Mouse (Mus musculus): ENCODE data around the gene Dbndd2. TPM values are rescaled to one million over a fixed set of nuclear protein-coding genes. Genes with fewer than 3 reads are reported as not detected.

Dbndd2 gene
- polyA plus RNA-seq (2017; shearing (Covaris generic)) = 5.9 TPM

DNA sequence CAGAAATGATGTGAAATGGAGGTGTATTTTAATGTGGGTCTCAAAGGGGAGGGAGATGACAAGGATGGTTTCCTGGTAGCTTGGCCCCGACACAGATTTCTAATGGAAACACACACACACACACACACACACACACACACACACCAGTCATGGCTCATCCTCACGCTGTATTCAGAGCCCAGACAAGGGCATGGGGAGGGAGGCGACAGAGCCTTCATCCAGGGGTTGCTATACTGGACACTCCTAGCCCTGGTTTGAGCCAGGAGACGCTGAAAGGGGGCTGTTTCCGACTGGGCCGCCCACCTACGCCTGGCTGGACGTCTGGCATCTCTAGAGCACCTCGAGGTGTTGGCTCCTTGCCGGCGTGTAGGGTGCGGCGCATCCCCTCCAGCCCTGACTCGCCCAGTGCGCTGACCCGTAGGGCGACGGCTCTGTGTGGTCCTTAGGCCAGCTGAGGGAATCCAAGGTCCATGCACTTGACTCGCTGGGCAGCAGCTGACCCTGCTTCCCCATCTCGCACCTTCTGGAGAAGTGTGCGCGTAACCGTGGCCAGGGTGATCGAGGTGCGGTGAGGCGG, at the start of gene Dbndd2:
Gene Dbndd2 (plus strand): TSS at position 426 of the 577 bp plus-strand sequence.

DNA sequence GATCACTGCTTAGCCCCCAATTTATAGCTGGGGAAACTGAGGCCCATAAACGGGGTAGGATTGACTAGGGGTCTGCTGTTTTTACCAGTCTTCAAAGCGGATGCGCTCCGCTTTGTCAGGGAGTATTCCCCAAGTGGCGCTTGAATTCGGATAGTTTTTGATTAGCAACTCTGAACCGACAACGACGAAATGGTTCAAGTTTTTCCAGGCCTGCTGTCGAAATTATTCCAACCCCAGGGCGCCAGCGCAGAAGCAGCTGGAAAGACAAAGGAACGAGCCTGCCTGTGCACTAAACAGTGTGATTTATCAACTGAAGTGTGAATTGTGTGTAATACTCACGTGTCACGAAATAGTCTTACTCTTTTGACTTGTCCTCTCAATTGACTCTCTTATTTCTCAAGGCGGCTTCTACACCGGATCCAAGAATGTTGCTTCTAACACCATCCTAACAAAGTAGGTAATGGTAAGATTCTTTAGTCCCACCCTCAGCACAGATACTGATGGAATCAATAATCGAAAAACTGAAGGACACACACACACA, 42.4 kb upstream of the Dbndd2 start, which contains the start of gene Sdc4:
Gene Sdc4 (minus strand): TSS at position 428 of the 541 bp plus-strand sequence.

DNA sequence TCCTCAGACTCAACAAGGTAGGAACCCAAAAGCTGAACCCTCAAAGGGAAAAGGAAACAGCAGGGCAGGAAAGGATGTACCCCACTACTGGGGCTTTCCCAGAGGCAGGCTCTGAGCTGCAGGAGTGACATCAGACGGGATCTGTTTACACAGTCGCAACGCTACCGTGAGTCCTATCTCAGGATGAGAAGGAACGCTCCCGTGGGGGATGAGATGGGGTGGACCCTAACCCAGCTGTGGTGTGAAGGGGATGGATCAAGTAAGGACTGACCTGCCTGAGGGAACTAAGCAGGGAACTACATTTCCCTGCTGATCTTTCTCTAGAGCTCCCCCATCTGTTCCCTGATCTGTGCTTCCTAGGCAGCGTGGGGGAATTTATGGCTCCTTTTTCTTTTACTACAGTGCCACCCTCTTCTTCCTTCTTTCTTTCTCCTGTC, 29.0 kb upstream of the Dbndd2 start, which contains the start of gene Sys1:
Gene Sys1 (plus strand): TSS at position 101 of the 437 bp plus-strand sequence.

DNA sequence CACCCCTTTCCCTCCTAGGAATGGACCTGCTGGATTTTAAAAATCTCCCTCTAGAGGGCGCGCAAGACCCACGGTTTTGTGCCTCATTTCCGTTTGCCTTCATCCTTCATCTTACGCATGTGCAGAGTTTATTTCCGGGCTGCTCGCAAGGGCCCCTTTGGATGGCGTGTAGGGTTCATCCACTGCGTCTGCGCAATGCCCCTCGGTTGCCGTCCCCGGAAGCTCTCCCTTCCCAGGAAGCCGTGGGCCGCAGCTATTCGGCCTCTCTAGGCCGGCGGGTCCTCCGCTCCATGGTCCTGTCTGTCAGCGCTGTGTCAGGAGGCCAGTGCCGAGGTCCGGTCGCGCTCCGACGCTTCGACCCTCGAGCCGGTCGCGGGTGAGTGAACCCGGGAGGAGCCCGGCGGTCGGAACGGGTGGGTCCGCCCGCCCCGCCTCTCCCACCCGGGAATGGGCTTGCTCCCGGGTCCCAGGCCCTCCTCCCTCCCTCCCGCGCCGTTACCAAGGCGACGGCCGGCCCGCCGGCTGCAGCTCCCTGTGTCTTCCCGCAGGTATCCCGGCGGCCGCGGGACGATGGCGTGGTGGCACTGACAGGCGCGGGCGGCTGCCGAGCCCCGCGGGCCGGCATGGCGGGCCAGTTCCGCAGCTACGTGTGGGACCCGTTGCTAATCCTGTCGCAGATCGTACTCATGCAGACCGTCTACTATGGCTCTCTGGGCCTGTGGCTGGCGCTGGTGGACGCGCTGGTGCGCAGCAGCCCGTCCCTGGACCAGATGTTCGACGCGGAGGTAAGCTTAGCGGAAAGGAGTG, 25.0 kb upstream of the Dbndd2 start, which contains the start of gene Gm20458:
Gene Gm20458 (plus strand): TSS at position 223 of the 807 bp plus-strand sequence.

DNA sequence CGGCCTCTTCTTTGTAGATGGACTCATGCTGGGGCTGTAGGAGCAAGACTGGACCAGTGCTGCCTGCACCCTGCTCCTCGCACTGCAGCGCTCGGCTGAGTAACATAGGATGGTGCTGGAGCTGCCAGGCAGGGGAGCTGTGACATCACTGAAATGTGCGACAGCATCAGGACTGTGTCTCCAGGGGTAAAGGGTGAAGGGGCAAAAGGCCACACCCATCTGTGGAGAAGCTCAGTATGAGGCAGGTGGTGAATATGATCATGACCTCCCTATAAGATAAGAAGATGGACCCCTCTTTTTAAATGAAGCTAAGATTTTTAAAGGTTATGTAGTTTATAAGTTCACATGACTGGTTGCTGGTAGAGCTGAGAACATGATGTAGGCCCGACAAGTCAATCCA, 12.3 kb upstream of the Dbndd2 start, which contains the start of gene Trp53tg5:
Gene Trp53tg5 (minus strand): TSS at position 101 of the 400 bp plus-strand sequence.

DNA sequence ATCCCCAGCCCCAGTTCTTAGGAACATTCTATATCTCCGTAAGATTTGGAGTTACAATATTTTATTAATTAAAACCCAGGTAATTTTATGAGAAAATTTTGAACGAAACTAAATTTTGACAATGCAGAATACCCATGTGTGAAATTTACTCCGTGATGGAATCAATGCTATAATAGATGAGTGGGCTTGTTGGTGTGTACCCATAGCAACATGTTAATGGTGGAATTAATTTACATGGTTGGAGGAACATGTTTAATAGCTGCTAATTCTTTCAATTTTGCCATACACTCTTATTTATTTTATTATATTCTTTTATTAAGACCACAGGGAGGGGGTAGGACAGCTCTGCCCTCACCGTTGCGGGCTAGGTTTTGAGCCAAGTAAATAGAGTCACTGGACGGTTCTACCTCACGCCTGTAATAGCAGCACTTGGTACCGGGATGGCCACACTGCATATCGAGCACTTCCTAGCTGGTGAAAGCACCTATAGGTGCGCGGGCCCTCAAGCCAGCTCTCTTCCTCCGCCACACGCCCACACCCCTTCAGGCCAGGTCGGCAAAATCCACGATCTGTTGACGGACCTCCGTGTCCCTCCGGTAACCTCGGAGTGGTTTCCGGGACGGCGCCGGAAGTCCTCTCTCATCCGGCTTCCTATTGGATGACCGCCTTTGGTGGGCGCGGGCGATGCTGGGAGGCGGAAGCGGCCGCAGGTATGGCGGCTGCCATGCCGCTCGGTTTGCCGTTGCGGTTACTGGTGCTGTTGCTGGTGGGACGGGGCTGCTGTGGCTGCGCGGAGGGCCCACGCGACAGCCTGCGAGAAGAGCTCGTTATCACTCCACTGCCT, 11.2 kb downstream of the Dbndd2 start, which contains the start of gene Pigt:
Gene Pigt (plus strand): TSS at position 674 of the 844 bp plus-strand sequence.

Other genes with a start within 250 kb of the Dbndd2 start
- not detected for gene Svs2, start 247.6 kb upstream of the Dbndd2 start, polyA plus RNA-seq (2017; shearing (Covaris generic))
- not detected for gene Svs3b, start 229.5 kb upstream of the Dbndd2 start, polyA plus RNA-seq (2017; shearing (Covaris generic))
- not detected for gene Svs4, start 207.6 kb upstream of the Dbndd2 start, polyA plus RNA-seq (2017; shearing (Covaris generic))
- not detected for gene Svs3a, start 196.8 kb upstream of the Dbndd2 start, polyA plus RNA-seq (2017; shearing (Covaris generic))
- gene Svs6, start 169.4 kb upstream of the Dbndd2 start, polyA plus RNA-seq (2017; shearing (Covaris generic)) = not detected
- not detected for gene Svs5, start 153.4 kb upstream of the Dbndd2 start, polyA plus RNA-seq (2017; shearing (Covaris generic))
- 5.0 TPM for gene Slpi, start 97.0 kb upstream of the Dbndd2 start, polyA plus RNA-seq (2017; shearing (Covaris generic))
- gene Rbpjl, start 83.0 kb upstream of the Dbndd2 start, polyA plus RNA-seq (2017; shearing (Covaris generic)) = not detected
- gene Matn4, start 80.9 kb upstream of the Dbndd2 start, polyA plus RNA-seq (2017; shearing (Covaris generic)) = not detected
- gene Sdc4, start 42.2 kb upstream of the Dbndd2 start, polyA plus RNA-seq (2017; shearing (Covaris generic)) = 36.4 TPM
- 23.4 TPM for gene Sys1, start 29.1 kb upstream of the Dbndd2 start, polyA plus RNA-seq (2017; shearing (Covaris generic))
- 2.2 TPM for gene Gm20458, start 25.1 kb upstream of the Dbndd2 start, polyA plus RNA-seq (2017; shearing (Covaris generic))
- gene Trp53tg5, start 12.4 kb upstream of the Dbndd2 start, polyA plus RNA-seq (2017; shearing (Covaris generic)) = 0.31 TPM
- gene Pigt, start 11.4 kb downstream of the Dbndd2 start, polyA plus RNA-seq (2017; shearing (Covaris generic)) = 37.1 TPM
- gene Wfdc2, start 76.3 kb downstream of the Dbndd2 start, polyA plus RNA-seq (2017; shearing (Covaris generic)) = 5.5 TPM
- gene Spint3, start 87.4 kb downstream of the Dbndd2 start, polyA plus RNA-seq (2017; shearing (Covaris generic)) = not detected
- not detected for gene Wfdc6a, start 99.3 kb downstream of the Dbndd2 start, polyA plus RNA-seq (2017; shearing (Covaris generic))
- gene Eppin, start 107.5 kb downstream of the Dbndd2 start, polyA plus RNA-seq (2017; shearing (Covaris generic)) = not detected
- not detected for gene Wfdc6b, start 127.4 kb downstream of the Dbndd2 start, polyA plus RNA-seq (2017; shearing (Covaris generic))
- gene Wfdc8, start 127.5 kb downstream of the Dbndd2 start, polyA plus RNA-seq (2017; shearing (Covaris generic)) = not detected
- not detected for gene Wfdc16, start 152.7 kb downstream of the Dbndd2 start, polyA plus RNA-seq (2017; shearing (Covaris generic))
- gene Wfdc10, start 169.9 kb downstream of the Dbndd2 start, polyA plus RNA-seq (2017; shearing (Covaris generic)) = not detected
- gene Wfdc9, start 170.5 kb downstream of the Dbndd2 start, polyA plus RNA-seq (2017; shearing (Covaris generic)) = not detected
- gene Wfdc11, start 188.0 kb downstream of the Dbndd2 start, polyA plus RNA-seq (2017; shearing (Covaris generic)) = not detected
- not detected for gene Wfdc13, start 199.0 kb downstream of the Dbndd2 start, polyA plus RNA-seq (2017; shearing (Covaris generic))
- not detected for gene Spint4, start 212.4 kb downstream of the Dbndd2 start, polyA plus RNA-seq (2017; shearing (Covaris generic))
- gene Spint5, start 229.2 kb downstream of the Dbndd2 start, polyA plus RNA-seq (2017; shearing (Covaris generic)) = not detected

Data from activated CD4-positive, CD25-positive, alpha-beta regulatory T cell, adult 9 weeks (primary cell).